Mouse (Mus musculus): ENCODE measurements around the gene Aldh6a1.

Aldh6a1 gene

GRCm38 (mm10) chr12:84416834-84417604, 33.8 kb downstream of the Aldh6a1 start, which contains the start of gene Rnf113a2:
TSS of gene Rnf113a2 (plus strand) at chr12:84417196.
- DNase-seq (ENCODE audit: low spot score in 2 of 2), result peak; percentile 76 to 80

- peak; percentile 85 to 89 for DNase-seq (ENCODE audit: low spot score in 2 of 2)
Measured at GRCm38 (mm10) chr12:84408819-84409507, 41.8 kb downstream of the Aldh6a1 start, which contains the start of the genes Entpd5 and Bbof1. TSS of gene Entpd5 (minus strand) at chr12:84409029. TSS of gene Bbof1 (plus strand) at chr12:84409071.

- DNase-seq (ENCODE audit: low spot score in 2 of 2), result no peak
Measured at GRCm38 (mm10) chr12:84407874-84408818, 42.7 kb downstream of the Aldh6a1 start.

- no peak for DNase-seq (ENCODE audit: low spot score in 2 of 2)
Measured at GRCm38 (mm10) chr12:84407259-84407658, 43.5 kb downstream of the Aldh6a1 start.

DNA sequence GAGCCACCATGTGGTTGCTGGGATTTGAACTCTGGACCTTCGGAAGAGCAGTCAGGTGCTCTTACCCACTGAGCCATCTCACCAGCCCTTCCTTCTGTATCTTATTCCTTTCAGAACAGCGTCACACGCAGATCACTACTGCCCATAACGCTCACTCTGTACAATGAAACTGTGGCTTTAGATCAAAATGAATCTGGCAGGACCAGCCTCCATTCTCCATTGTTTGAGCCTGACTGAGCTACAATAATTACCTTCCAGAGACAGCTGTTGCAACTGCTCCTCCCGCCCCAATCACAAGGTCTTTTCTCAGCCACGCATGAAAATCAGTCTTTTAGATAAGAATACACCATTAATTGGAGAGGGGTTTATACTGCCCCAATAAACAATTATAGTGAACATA, 46.3 kb downstream of the Aldh6a1 start:
- DNase-seq (ENCODE audit: low spot score in 2 of 2), result no peak

- DNase-seq (ENCODE audit: low spot score in 2 of 2), result no peak
Measured at GRCm38 (mm10) chr12:84402923-84403322, 47.9 kb downstream of the Aldh6a1 start.

DNA sequence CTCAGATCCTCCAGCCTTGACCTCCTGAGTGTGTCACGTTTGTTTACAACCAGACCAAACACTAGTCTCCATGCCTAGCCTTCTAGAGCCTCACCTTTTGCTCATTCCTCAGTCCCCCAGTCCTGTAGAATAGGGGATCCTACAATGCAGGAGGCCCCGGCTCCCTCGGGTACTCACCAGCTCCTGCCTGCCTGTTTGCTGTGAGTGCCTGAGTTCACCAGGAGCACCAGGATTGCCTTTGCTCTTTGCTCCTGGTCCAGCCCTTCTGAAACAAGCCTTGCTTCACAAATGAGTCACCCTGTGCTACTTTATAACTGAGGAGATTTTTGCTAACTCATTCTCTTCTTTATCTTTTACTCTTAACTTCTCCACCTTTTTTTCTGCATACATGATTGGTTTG, 50.2 kb downstream of the Aldh6a1 start:
- no peak for DNase-seq (ENCODE audit: low spot score in 2 of 2)

DNA sequence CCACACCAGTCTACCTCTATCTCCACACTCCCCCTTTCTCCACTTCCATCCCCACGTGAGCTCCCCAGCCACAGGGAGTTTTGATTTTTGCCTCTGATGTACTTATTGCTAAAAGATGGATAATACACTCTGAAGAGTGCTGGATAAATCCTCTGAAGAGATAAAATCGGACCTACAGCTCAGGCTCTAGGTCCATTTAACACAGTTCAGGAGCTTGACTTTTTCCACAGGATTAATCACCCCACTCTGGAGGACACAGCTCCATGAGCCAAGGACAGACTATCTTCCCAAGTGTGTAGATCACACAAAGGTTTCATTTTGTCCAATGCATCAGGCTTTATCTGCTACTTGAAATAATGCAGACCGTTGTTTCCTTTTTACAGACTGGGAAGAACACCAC, 50.7 kb downstream of the Aldh6a1 start:
- no peak for DNase-seq (ENCODE audit: low spot score in 2 of 2)

DNA sequence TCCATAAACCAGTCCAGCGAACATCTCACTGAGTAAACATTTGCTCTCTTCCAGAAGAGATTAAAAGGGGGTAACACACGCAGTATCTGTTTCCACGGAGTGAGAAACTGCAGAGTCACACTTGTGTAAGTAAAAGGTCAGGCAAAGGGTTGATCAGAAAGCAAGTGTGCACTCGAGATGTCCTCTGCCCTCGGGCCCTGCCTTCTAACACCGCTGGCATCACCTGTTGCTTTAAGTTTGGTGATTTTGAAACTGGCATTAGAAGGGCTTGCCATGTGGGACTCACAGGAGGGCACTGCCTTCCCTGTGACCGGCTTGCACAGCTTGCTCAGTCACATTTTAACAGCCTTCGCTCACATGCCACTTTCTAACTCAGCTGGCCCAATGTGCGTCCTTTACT, 51.1 kb downstream of the Aldh6a1 start:
- DNase-seq (ENCODE audit: low spot score in 2 of 2), result no peak

- DNase-seq (ENCODE audit: low spot score in 2 of 2), result no peak
Measured at GRCm38 (mm10) chr12:84399135-84399534, 51.7 kb downstream of the Aldh6a1 start.

DNA sequence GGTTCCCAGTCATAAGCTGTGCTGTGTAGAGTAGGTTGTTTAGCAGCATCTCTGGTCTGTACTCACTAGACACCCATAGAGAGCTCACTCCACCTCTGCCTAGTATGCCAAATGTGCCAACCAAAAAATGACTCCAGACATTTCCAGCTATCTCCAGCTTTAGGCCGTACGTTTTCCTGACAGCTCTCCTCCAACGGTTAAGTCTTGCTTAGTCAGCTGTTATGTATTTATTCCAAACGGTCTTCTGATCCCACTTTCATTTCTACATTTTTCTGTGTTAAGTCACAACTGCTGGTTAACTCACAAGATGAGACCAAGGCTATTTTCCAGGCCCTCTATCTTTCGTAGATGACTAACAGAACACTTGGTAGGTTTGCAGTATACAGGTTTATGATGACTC, 52.2 kb downstream of the Aldh6a1 start:
- no peak for DNase-seq (ENCODE audit: low spot score in 2 of 2)

GRCm38 (mm10) chr12:84397685-84398084, 53.1 kb downstream of the Aldh6a1 start:
- no peak for DNase-seq (ENCODE audit: low spot score in 2 of 2)

DNA sequence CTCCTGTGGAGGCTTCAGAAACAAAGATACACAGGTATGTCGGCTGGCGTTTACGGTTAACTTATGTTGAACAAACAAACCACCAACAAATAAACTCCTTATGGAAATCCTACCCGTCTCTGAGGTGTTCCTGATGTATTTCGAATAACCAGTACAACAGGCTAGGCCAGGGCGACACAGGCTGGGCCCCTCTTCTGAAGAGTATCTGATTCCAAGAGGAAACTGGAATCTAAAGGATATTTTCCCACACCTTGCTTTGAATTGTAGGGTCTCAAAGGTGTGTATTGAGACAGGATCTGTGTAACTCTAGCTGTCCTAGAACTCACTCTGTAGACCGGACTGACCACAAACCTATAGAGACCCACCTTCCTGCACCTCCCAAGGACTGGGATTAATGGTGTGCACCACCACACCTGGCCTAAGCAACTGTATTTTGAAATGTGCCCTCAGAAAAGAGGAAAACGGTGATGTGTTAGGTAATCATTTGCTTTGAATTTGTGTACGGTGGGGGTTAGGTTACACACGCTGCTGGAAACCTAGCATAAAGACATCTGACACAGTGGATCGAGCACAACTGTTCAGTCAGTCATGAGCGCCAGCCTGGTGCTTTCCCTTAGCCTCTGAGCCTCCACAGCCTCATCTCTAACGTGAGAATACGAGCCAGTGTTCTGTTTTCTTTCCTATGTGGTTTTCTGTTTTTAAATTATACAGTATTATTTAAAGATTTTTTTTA, 53.7 kb downstream of the Aldh6a1 start:
- DNase-seq (ENCODE audit: low spot score in 2 of 2), result no peak

DNA sequence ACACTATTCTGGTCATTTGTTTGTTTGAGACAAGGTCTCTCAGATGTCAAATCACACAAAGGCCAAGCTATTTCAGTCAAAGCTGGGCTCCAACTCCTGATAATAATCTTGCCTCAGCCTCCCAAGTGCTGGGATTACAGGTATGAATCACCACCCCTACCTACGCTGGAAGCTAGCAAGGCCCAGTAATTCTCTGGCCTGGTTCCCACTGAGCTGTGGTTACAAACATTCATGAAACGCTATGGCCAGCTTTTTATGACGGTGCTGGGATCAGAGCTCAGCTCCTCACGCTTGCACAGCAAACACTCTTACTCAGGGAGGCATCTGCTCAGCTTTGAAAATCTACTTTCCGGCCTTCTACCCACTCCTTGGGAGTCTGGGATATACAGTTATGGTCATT, 57.0 kb downstream of the Aldh6a1 start:
- peak in 1 of 2 experiments; percentile 22 for DNase-seq (ENCODE audit: low spot score in 2 of 2)

- DNase-seq (ENCODE audit: low spot score in 2 of 2), result peak in 1 of 2 experiments; percentile 16
Measured at GRCm38 (mm10) chr12:84392681-84393080, 58.1 kb downstream of the Aldh6a1 start.

- peak in 1 of 2 experiments; percentile 43 for DNase-seq (ENCODE audit: low spot score in 2 of 2)
Measured at GRCm38 (mm10) chr12:84390336-84390735, 60.5 kb downstream of the Aldh6a1 start.

GRCm38 (mm10) chr12:84388774-84389400, 61.9 kb downstream of the Aldh6a1 start:
- no peak for DNase-seq (ENCODE audit: low spot score in 2 of 2)

- DNase-seq (ENCODE audit: low spot score in 2 of 2), result no peak
Measured at GRCm38 (mm10) chr12:84388097-84388496, 62.7 kb downstream of the Aldh6a1 start.

GRCm38 (mm10) chr12:84385408-84385807, 65.4 kb downstream of the Aldh6a1 start:
- DNase-seq (ENCODE audit: low spot score in 2 of 2), result no peak

- DNase-seq (ENCODE audit: low spot score in 2 of 2), result peak in 1 of 2 experiments; percentile 42
Measured at GRCm38 (mm10) chr12:84384644-84385081, 66.1 kb downstream of the Aldh6a1 start.

GRCm38 (mm10) chr12:84382369-84382768, 68.4 kb downstream of the Aldh6a1 start:
- DNase-seq (ENCODE audit: low spot score in 2 of 2), result no peak

Data from urinary bladder, postnatal 4 days (tissue).